Mouse (Mus musculus): ENCODE data around the gene Rcn3. TPM values are rescaled to one million over a fixed set of nuclear protein-coding genes. Genes with fewer than 3 reads are reported as not detected.

The Rcn3 gene
- polyA plus RNA-seq, 2 experiments, result 19.2 to 20.6 TPM

- Histone ChIP-seq H3K27me3 (ENCODE audit: control insufficient read depth, insufficient read depth, low read length) (no peaks in the 10 kb centered on the region), H3K27ac (no peak overlapping the region), H3K36me3 (replicated peaks; ENCODE audit: control insufficient read depth, insufficient read depth, low read depth) (no peaks in the 10 kb centered on the region), H3K4me2 (ENCODE audit: low read depth) (no peak overlapping the region), H3K9me3 (ENCODE audit: control insufficient read depth, low read length) (no peaks in the 10 kb centered on the region), H3K9ac (replicated peaks) (no peak overlapping the region), H3K4me1 (replicated peaks; ENCODE audit: control insufficient read depth in 2 of 2, insufficient read depth in 2 of 2, low read length in 1 of 2) (peaks cover 9 to 21% of the 10 kb centered on the region in 2 experiments; a peak in 3 of 4 replicates), H3K4me3 (ENCODE audit: insufficient read depth in 1 of 2, low read depth in 2 of 2, low read length in 2 of 2) (no peak overlapping the region)
- 17% methylated on average over 18 of the region's 18 CpGs for WGBS (ENCODE audit: insufficient replicate concordance)
- DNase-seq (ENCODE audit: low read depth in 3 of 3, low spot score in 3 of 3), result no peak
- no peak for ATAC-seq (ENCODE audit: insufficient read depth)
- no peak for TF ChIP-seq CTCF (IDR thresholded peaks at IDR 0.05; ENCODE audit: low read depth)
- TF ChIP-seq EP300 (IDR thresholded peaks at IDR 0.05; ENCODE audit: low read depth), result no peak
Measured at GRCm38 (mm10) chr7:45093516-45093905, 1.5 kb upstream of the Rcn3 start.

GRCm38 (mm10) chr7:45092828-45093515, 951 bp upstream of the Rcn3 start:
- 37% methylated on average over 12 of the region's 12 CpGs for WGBS (ENCODE audit: insufficient replicate concordance)
- DNase-seq (ENCODE audit: low read depth in 3 of 3, low spot score in 3 of 3), result no peak
- TF ChIP-seq EP300 (IDR thresholded peaks at IDR 0.05; ENCODE audit: low read depth) (no peak), CTCF (IDR thresholded peaks at IDR 0.05; ENCODE audit: low read depth) (no peak)
- H3K4me1 ChIP-seq (replicated peaks; ENCODE audit: control insufficient read depth in 2 of 2, insufficient read depth in 2 of 2, low read length in 1 of 2), result peaks cover 9 to 21% of the 10 kb centered on the region in 2 experiments; a peak in 3 of 4 replicates
- no peak for ATAC-seq (ENCODE audit: insufficient read depth)
- H3K9ac ChIP-seq (replicated peaks), result no peak overlapping the region
- no peak overlapping the region; the same call in 1 of the 2 replicates for H3K4me2 ChIP-seq (ENCODE audit: low read depth)
- no peaks in the 10 kb centered on the region for H3K27me3 ChIP-seq (ENCODE audit: control insufficient read depth, insufficient read depth, low read length)
- no peaks in the 10 kb centered on the region for H3K36me3 ChIP-seq (replicated peaks; ENCODE audit: control insufficient read depth, insufficient read depth, low read depth)
- H3K27ac ChIP-seq, result no peak overlapping the region
- H3K9me3 ChIP-seq (ENCODE audit: control insufficient read depth, low read length), result no peaks in the 10 kb centered on the region
- H3K4me3 ChIP-seq (ENCODE audit: insufficient read depth in 1 of 2, low read depth in 2 of 2, low read length in 2 of 2), result no peak overlapping the region

GRCm38 (mm10) chr7:45091001-45091990, 725 bp downstream of the Rcn3 start:
- whole genome bisulfite sequencing (ENCODE audit: insufficient replicate concordance), result 15% methylated on average over 35 of the region's 35 CpGs
- H3K36me3 ChIP-seq (replicated peaks; ENCODE audit: control insufficient read depth, insufficient read depth, low read depth), result no peaks in the 10 kb centered on the region
- no peak overlapping the region for H3K27ac ChIP-seq
- no peak for TF ChIP-seq CTCF (IDR thresholded peaks at IDR 0.05; ENCODE audit: low read depth)
- no peak for TF ChIP-seq EP300 (IDR thresholded peaks at IDR 0.05; ENCODE audit: low read depth)
- peaks cover 9 to 21% of the 10 kb centered on the region in 2 experiments; a peak in 3 of 4 replicates for H3K4me1 ChIP-seq (replicated peaks; ENCODE audit: control insufficient read depth in 2 of 2, insufficient read depth in 2 of 2, low read length in 1 of 2)
- peak overlapping the region; percentile 45 to 59 for H3K4me3 ChIP-seq (ENCODE audit: insufficient read depth in 1 of 2, low read depth in 2 of 2, low read length in 2 of 2)
- no peak for DNase-seq (ENCODE audit: low read depth in 3 of 3, low spot score in 3 of 3)
- no peaks in the 10 kb centered on the region for H3K9me3 ChIP-seq (ENCODE audit: control insufficient read depth, low read length)
- H3K4me2 ChIP-seq (ENCODE audit: low read depth), result peak overlapping the region; percentile 78
- no peaks in the 10 kb centered on the region for H3K27me3 ChIP-seq (ENCODE audit: control insufficient read depth, insufficient read depth, low read length)
- H3K9ac ChIP-seq (replicated peaks), result peak overlapping the region; percentile 15
- peak; percentile 64 for ATAC-seq (ENCODE audit: insufficient read depth)

- TF ChIP-seq EP300 (IDR thresholded peaks at IDR 0.05; ENCODE audit: low read depth) (no peak), CTCF (IDR thresholded peaks at IDR 0.05; ENCODE audit: low read depth) (no peak)
- no peak overlapping the region for H3K27ac ChIP-seq
- H3K4me2 ChIP-seq (ENCODE audit: low read depth), result peak overlapping the region; percentile 78
- DNase-seq (ENCODE audit: low read depth in 3 of 3, low spot score in 3 of 3) (peak in 1 of 3 experiments; percentile 32), ATAC-seq (ENCODE audit: insufficient read depth) (peak; percentile 29; the same call in 1 of the 2 replicates)
- no peak overlapping the region for H3K9ac ChIP-seq (replicated peaks)
- no peaks in the 10 kb centered on the region for H3K27me3 ChIP-seq (ENCODE audit: control insufficient read depth, insufficient read depth, low read length)
- peaks cover 9 to 21% of the 10 kb centered on the region in 2 experiments; a peak in 3 of 4 replicates for H3K4me1 ChIP-seq (replicated peaks; ENCODE audit: control insufficient read depth in 2 of 2, insufficient read depth in 2 of 2, low read length in 1 of 2)
- H3K36me3 ChIP-seq (replicated peaks; ENCODE audit: control insufficient read depth, insufficient read depth, low read depth), result no peaks in the 10 kb centered on the region
- 50% methylated on average over 13 of the region's 13 CpGs for WGBS (ENCODE audit: insufficient replicate concordance)
- no peaks in the 10 kb centered on the region for H3K9me3 ChIP-seq (ENCODE audit: control insufficient read depth, low read length)
- H3K4me3 ChIP-seq (ENCODE audit: insufficient read depth in 1 of 2, low read depth in 2 of 2, low read length in 2 of 2), result no peak overlapping the region
Measured at GRCm38 (mm10) chr7:45090251-45090977, 1.6 kb downstream of the Rcn3 start.
